Mouse (Mus musculus) gastrocnemius, postnatal 10 days (tissue): ENCODE measurements around the gene Tkfc. TPM values are rescaled to one million over a fixed set of nuclear protein-coding genes. Genes with fewer than 3 reads are reported as not detected.
"Not testable (repeated sequence)": the region's sequence is repeated elsewhere in the genome, so short reads cannot be mapped to it uniquely, and the experiment has no call there.

Experiments used
- DNase-seq: peaks from one replicate; pipeline ENCODE4 v3.0.0; 2021; ENCODE audit warnings: mixed read lengths
- total RNA-seq, 2 experiments: library from RNA; stranded (reverse); gene quantifications; 2 replicates each; pipeline ENCODE4 v1.2.3; 2021

The Tkfc gene
- total RNA-seq, 2 experiments from 2014 or later: 7.9 to 8.0 TPM

- no peak for DNase-seq
These were observed 18.2 kb downstream of the Tkfc start for GRCm38 (mm10) chr19:10587231-10587630.

- DNase-seq: no peak
These were observed 20.3 kb downstream of the Tkfc start for GRCm38 (mm10) chr19:10585112-10585511.

GRCm38 (mm10) chr19:10583550-10584146 is 21.8 kb downstream of the Tkfc start:
- DNase-seq: no peak

- no peak for DNase-seq
These were observed 23.5 kb downstream of the Tkfc start for GRCm38 (mm10) chr19:10581984-10582383.

GRCm38 (mm10) chr19:10580761-10581160 is 24.7 kb downstream of the Tkfc start:
- no peak for DNase-seq

GRCm38 (mm10) chr19:10580102-10580501 is 25.4 kb downstream of the Tkfc start:
- DNase-seq: no peak

GRCm38 (mm10) chr19:10576690-10577561 is 28.5 kb downstream of the Tkfc start, which contains the start of the genes Cyb561a3 and Tmem138:
Gene Cyb561a3 (plus strand): TSS chr19:10577172.
Gene Tmem138 (minus strand): TSS chr19:10577362.
- DNase-seq: peak; percentile 81

GRCm38 (mm10) chr19:10569627-10570026 is 35.8 kb downstream of the Tkfc start:
- no peak for DNase-seq

GRCm38 (mm10) chr19:10565217-10565616 is 40.2 kb downstream of the Tkfc start:
- DNase-seq: no peak

- DNase-seq: no peak
These were observed 41.2 kb downstream of the Tkfc start for GRCm38 (mm10) chr19:10564278-10564677.

- no peak for DNase-seq
These were observed 43.1 kb downstream of the Tkfc start for GRCm38 (mm10) chr19:10562351-10562750.

GRCm38 (mm10) chr19:10561558-10562314 is 43.7 kb downstream of the Tkfc start:
- no peak for DNase-seq

- no peak for DNase-seq
These were observed 45.3 kb downstream of the Tkfc start for GRCm38 (mm10) chr19:10560108-10560507.

- DNase-seq: not testable (repeated sequence)
These were observed 47.5 kb downstream of the Tkfc start for GRCm38 (mm10) chr19:10557837-10558375.

- DNase-seq: no peak
These were observed 48.0 kb downstream of the Tkfc start for GRCm38 (mm10) chr19:10557430-10557829.

GRCm38 (mm10) chr19:10557001-10557400 is 48.5 kb downstream of the Tkfc start:
- no peak for DNase-seq

- peak; percentile 72 for DNase-seq
These were observed 49.6 kb downstream of the Tkfc start, which contains the start of gene Tmem216 for GRCm38 (mm10) chr19:10555624-10556510. Gene Tmem216 (minus strand): TSS chr19:10556238.

- DNase-seq: no peak
These were observed 66.0 kb downstream of the Tkfc start for GRCm38 (mm10) chr19:10539454-10539853.
